Mouse (Mus musculus): ENCODE results near the gene Lct. TPM values are rescaled to one million over a fixed set of nuclear protein-coding genes. Genes with fewer than 3 reads are reported as not detected.

The Lct gene
- polyA plus RNA-seq, 1 experiment: 0.06 TPM

DNA sequence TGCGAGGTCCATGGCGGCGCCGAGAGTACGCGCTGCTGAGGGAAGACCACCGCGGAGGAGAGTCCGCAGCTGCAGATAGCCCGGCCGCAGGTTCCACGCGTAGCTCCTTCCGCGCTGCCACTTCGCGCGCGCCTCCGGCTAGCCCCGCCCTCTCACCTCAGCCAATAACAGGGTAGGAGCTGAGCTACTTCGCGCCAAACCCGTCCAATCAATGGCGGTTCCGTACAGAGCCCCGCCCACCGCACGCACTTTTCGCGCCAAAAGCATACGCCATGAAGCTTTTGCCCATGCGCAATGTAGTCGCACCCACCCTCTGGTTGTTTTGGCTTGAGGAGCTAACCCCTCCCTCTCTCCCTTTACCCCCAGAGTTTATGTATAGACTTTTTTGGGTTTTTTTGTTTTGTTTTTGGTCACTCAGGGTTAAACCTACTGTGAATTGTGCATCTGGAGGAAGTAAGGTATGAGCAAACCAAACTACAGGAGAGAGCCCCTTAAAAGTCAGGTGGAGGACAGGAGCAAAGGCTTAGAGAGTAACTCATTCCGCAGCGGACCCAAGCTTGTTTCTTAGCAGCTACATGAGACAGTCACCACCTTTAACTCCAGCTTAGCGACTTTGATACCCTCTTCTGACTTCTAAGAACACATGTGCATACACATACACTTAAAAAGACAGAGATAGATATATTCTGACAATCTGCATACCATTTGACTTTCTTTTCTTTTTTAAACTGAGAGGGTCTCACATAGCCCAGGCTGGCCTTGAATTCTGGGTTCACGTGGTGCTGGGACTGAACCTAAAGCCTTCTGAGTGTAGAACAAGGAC is 31.6 kb upstream of the Lct start, which contains the start of gene Mcm6:
Gene Mcm6, minus strand, starts transcription at position 111 of the 823 bp plus-strand sequence.
- peaks cover 43% of the 10 kb centered on the region for H3K79me2 ChIP-seq (ENCODE audit: control insufficient read depth, insufficient read depth)
- H3K27me3 ChIP-seq (ENCODE audit: control insufficient read depth, insufficient read depth, insufficient read length): no peaks in the 10 kb centered on the region
- H3K4me3 ChIP-seq (ENCODE audit: insufficient read depth, poor library complexity, severe bottlenecking): peak within 1 kb of the TSS; percentile 71
- H3K36me3 ChIP-seq (ENCODE audit: control insufficient read depth, insufficient read depth): peaks cover 56% of the 10 kb centered on the region
- H3K79me3 ChIP-seq (ENCODE audit: low read depth): peaks cover 34% of the 10 kb centered on the region
- peak within 1 kb of the TSS; percentile 93 for H3ac ChIP-seq (ENCODE audit: control insufficient read depth, insufficient read length, low read depth)
- TF ChIP-seq MAX (IDR thresholded peaks at IDR 0.05) (peak; percentile 53), MYOG (IDR thresholded peaks at IDR 0.05; ENCODE audit: control insufficient read depth, extremely low read depth, insufficient read length) (no peak)

DNA sequence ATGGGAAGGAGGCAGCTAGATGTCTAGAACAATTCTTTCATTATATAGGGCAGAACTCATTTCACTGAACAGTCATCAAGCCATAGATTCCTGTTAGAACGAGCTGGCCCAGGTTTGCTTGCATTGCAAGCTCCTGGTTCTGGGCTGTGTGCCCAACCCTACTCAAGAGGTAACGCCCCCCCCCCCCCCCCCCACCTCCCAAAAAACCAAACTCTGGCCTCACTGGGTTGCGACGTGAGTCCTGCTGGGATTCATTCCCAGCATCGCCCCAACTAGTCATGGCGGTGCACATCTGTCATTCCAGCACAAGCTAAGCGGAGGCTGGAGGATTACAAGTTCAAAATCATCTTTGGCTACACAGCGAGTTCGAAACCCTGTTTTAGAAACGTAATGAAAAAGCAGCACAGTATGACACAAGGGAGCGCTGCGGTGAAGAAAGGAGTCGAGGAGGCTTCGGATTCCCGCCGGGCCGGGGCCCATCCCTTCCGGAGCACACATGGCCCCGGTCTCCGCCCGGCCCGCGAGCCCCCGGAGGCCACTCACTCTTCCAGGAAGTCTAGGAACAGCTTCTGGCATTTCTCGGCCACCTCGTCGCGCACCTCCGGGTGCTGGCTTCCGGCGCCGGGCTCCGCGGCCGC is 30.9 kb upstream of the Lct start:
- Histone ChIP-seq H3K36me3 (ENCODE audit: control insufficient read depth, insufficient read depth) (peaks cover 58% of the 10 kb centered on the region), H3K27me3 (ENCODE audit: control insufficient read depth, insufficient read depth, insufficient read length) (no peaks in the 10 kb centered on the region), H3ac (ENCODE audit: control insufficient read depth, insufficient read length, low read depth) (peak overlapping the region; percentile 93), H3K4me3 (ENCODE audit: insufficient read depth, poor library complexity, severe bottlenecking) (peak overlapping the region; percentile 71), H3K79me3 (ENCODE audit: low read depth) (peaks cover 34% of the 10 kb centered on the region), H3K79me2 (ENCODE audit: control insufficient read depth, insufficient read depth) (peaks cover 43% of the 10 kb centered on the region)
- TF ChIP-seq USF1 (IDR thresholded peaks at IDR 0.05; ENCODE audit: low read depth) (no peak), CEBPB (IDR thresholded peaks at IDR 0.05; ENCODE audit: low read depth) (no peak), MAX (IDR thresholded peaks at IDR 0.05) (no peak), MYOD1 (IDR thresholded peaks at IDR 0.05; ENCODE audit: control insufficient read depth, insufficient read length, low read depth) (no peak), CTCF (IDR thresholded peaks at IDR 0.05; ENCODE audit: control insufficient read depth, insufficient read depth, insufficient read length) (no peak), MYOG (IDR thresholded peaks at IDR 0.05; ENCODE audit: control insufficient read depth, extremely low read depth, insufficient read length) (no peak), FOSL1 (IDR thresholded peaks at IDR 0.05; ENCODE audit: insufficient read depth, low read length, poor library complexity, severe bottlenecking) (no peak)

DNA sequence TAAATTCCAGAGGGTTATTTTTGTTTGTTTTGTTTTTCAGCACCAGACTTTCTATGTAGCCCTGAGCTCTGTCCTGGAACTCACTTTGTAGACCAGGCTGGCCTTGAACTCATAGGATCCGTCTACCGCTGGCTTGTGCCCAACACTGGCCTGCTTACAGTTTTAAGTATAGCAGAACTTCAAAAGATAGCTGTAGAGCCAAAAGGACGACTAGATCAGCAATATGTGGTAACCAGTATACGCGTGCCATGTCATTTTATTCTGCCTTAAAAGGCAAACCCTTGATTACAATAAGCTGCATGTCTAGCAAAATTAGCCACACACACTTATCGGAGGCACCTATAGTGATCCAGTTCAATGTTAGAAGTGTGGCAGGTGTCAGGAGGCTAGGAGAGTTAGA is 30.2 kb upstream of the Lct start:
- Histone ChIP-seq H3K79me3 (ENCODE audit: low read depth) (peaks cover 34% of the 10 kb centered on the region), H3K4me3 (ENCODE audit: insufficient read depth, poor library complexity, severe bottlenecking) (peak overlapping the region; percentile 71), H3K79me2 (ENCODE audit: control insufficient read depth, insufficient read depth) (peaks cover 43% of the 10 kb centered on the region), H3K27me3 (ENCODE audit: control insufficient read depth, insufficient read depth, insufficient read length) (no peaks in the 10 kb centered on the region), H3K36me3 (ENCODE audit: control insufficient read depth, insufficient read depth) (peaks cover 58% of the 10 kb centered on the region), H3ac (ENCODE audit: control insufficient read depth, insufficient read length, low read depth) (peak overlapping the region; percentile 54)
- TF ChIP-seq CTCF (IDR thresholded peaks at IDR 0.05; ENCODE audit: control insufficient read depth, insufficient read depth, insufficient read length) (no peak), MYOD1 (IDR thresholded peaks at IDR 0.05; ENCODE audit: control insufficient read depth, insufficient read length, low read depth) (no peak), MYOG (IDR thresholded peaks at IDR 0.05; ENCODE audit: control insufficient read depth, extremely low read depth, insufficient read length) (no peak), MAX (IDR thresholded peaks at IDR 0.05) (no peak), FOSL1 (IDR thresholded peaks at IDR 0.05; ENCODE audit: insufficient read depth, low read length, poor library complexity, severe bottlenecking) (no peak), USF1 (IDR thresholded peaks at IDR 0.05; ENCODE audit: low read depth) (no peak), CEBPB (IDR thresholded peaks at IDR 0.05; ENCODE audit: low read depth) (no peak)

DNA sequence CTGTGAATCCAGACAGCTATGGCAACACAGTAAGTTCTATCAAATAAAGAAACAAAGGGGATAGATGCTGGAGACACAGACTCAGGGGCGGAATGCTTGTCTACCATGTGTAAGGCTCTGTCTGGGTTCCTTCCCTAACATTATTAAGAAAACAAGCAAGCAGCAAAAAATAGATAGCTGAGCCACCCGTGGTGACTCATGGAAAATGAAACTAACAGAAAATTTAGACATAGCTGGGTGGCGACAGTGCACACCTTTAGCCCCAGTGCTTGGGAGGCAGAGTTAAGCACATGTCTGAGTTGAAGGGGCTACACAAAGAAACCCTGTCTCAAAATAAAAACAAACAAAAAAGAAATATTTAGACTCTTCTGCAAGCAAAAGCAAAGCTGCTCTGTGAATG is 29.3 kb upstream of the Lct start:
- Histone ChIP-seq H3K4me3 (ENCODE audit: insufficient read depth, poor library complexity, severe bottlenecking) (peak overlapping the region; percentile 71), H3K36me3 (ENCODE audit: control insufficient read depth, insufficient read depth) (peaks cover 58% of the 10 kb centered on the region), H3K27me3 (ENCODE audit: control insufficient read depth, insufficient read depth, insufficient read length) (no peaks in the 10 kb centered on the region), H3ac (ENCODE audit: control insufficient read depth, insufficient read length, low read depth) (no peak overlapping the region), H3K79me3 (ENCODE audit: low read depth) (peaks cover 34% of the 10 kb centered on the region), H3K79me2 (ENCODE audit: control insufficient read depth, insufficient read depth) (peaks cover 43% of the 10 kb centered on the region)
- TF ChIP-seq MYOD1 (IDR thresholded peaks at IDR 0.05; ENCODE audit: control insufficient read depth, insufficient read length, low read depth) (no peak), MAX (IDR thresholded peaks at IDR 0.05) (peak; percentile 52)

DNA sequence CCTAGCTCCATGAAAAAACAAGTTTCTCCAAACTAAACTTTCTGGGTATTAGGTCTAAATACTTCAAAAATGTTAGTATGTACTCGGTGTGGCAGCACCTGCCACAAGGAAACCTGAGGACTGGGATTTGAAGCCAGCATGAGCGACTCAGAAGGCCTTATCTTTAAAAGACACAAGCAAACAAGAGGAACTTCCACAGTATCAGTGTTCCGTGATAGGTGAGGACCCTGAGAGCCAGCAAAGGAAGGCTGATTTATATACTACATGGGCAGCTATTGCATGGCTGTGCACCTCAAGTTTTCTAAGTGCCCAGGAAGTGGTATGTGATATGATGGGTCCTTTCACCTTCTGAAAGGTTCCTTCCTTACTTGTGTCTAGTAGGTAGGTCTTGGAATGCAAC is 25.0 kb upstream of the Lct start:
- Histone ChIP-seq H3K36me3 (ENCODE audit: control insufficient read depth, insufficient read depth) (peaks cover 88% of the 10 kb centered on the region), H3K79me2 (ENCODE audit: control insufficient read depth, insufficient read depth) (peaks cover 36% of the 10 kb centered on the region), H3K4me3 (ENCODE audit: insufficient read depth, poor library complexity, severe bottlenecking) (no peak overlapping the region), H3K79me3 (ENCODE audit: low read depth) (peaks cover 26% of the 10 kb centered on the region), H3K27me3 (ENCODE audit: control insufficient read depth, insufficient read depth, insufficient read length) (no peaks in the 10 kb centered on the region), H3ac (ENCODE audit: control insufficient read depth, insufficient read length, low read depth) (no peak overlapping the region)
- TF ChIP-seq MYOG (IDR thresholded peaks at IDR 0.05; ENCODE audit: control insufficient read depth, extremely low read depth, insufficient read length) (no peak), MAX (IDR thresholded peaks at IDR 0.05) (no peak), MYOD1 (IDR thresholded peaks at IDR 0.05; ENCODE audit: control insufficient read depth, insufficient read length, low read depth) (no peak), USF1 (IDR thresholded peaks at IDR 0.05; ENCODE audit: low read depth) (no peak), FOSL1 (IDR thresholded peaks at IDR 0.05; ENCODE audit: insufficient read depth, low read length, poor library complexity, severe bottlenecking) (no peak), CTCF (IDR thresholded peaks at IDR 0.05; ENCODE audit: control insufficient read depth, insufficient read depth, insufficient read length) (no peak), CEBPB (IDR thresholded peaks at IDR 0.05; ENCODE audit: low read depth) (no peak)

DNA sequence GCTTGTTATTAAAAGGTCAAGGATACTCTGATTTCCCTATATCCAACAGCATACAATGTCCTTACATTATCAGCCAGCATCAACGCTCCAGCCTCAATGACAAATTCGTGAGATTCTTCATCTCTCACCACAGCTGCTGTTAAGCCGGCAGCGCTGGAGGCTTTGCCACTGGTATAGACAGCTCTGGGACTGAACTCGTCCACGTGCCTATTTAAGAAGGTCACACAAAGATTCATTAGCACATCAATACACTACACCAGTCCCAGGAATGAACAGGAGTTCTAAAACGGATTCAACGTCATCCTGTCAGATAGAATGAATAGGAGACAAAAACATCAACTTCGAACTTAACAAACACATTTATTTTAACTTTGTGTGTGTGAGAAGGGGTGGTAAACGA is 16.1 kb upstream of the Lct start:
- H3ac ChIP-seq (ENCODE audit: control insufficient read depth, insufficient read length, low read depth): no peak overlapping the region
- H3K79me3 ChIP-seq (ENCODE audit: low read depth): peaks cover 2% of the 10 kb centered on the region
- TF ChIP-seq MAX (IDR thresholded peaks at IDR 0.05): no peak
- no peak for TF ChIP-seq USF1 (IDR thresholded peaks at IDR 0.05; ENCODE audit: low read depth)
- no peak for TF ChIP-seq MYOG (IDR thresholded peaks at IDR 0.05; ENCODE audit: control insufficient read depth, extremely low read depth, insufficient read length)
- TF ChIP-seq CTCF (IDR thresholded peaks at IDR 0.05; ENCODE audit: control insufficient read depth, insufficient read depth, insufficient read length): no peak
- TF ChIP-seq FOSL1 (IDR thresholded peaks at IDR 0.05; ENCODE audit: insufficient read depth, low read length, poor library complexity, severe bottlenecking): no peak
- TF ChIP-seq MYOD1 (IDR thresholded peaks at IDR 0.05; ENCODE audit: control insufficient read depth, insufficient read length, low read depth): no peak
- TF ChIP-seq CEBPB (IDR thresholded peaks at IDR 0.05; ENCODE audit: low read depth): no peak
- H3K4me3 ChIP-seq (ENCODE audit: insufficient read depth, poor library complexity, severe bottlenecking): no peak overlapping the region
- H3K36me3 ChIP-seq (ENCODE audit: control insufficient read depth, insufficient read depth): peaks cover 92% of the 10 kb centered on the region
- H3K27me3 ChIP-seq (ENCODE audit: control insufficient read depth, insufficient read depth, insufficient read length): no peaks in the 10 kb centered on the region
- no peaks in the 10 kb centered on the region for H3K79me2 ChIP-seq (ENCODE audit: control insufficient read depth, insufficient read depth)

Data from C2C12 (cell line).